Mouse (Mus musculus): ENCODE measurements around the gene Mff. TPM values are rescaled to one million over a fixed set of nuclear protein-coding genes. Genes with fewer than 3 reads are reported as not detected.

The Mff gene
- 100 to 1,000 TPM; 110 to 116 TPM for total RNA-seq (2021)
- long read RNA-seq, experiment 1, transcript Mff-208 (8 exons, 1,645 nt) = major isoform, 23 of 66 reads
- long read RNA-seq, experiment 1, transcript Mff-202 (9 exons, 1,894 nt) = minor isoform, 7 of 66 reads
- long read RNA-seq, experiment 1, transcript Mff-201 (8 exons, 1,706 nt) = minor isoform, 6 of 66 reads
- long read RNA-seq, experiment 1, partial matches to known transcripts = 1 of 66 reads
- long read RNA-seq, experiment 1, other reads (novel, unspliced or antisense) = 29 of 66 reads
- long read RNA-seq, experiment 2, transcript Mff-201 (8 exons, 1,706 nt) = minor isoform, 25 of 205 reads
- long read RNA-seq, experiment 2, transcript Mff-208 (8 exons, 1,645 nt) = major isoform, 48 of 205 reads
- long read RNA-seq, experiment 2, transcript Mff-202 (9 exons, 1,894 nt) = minor isoform, 29 of 205 reads
- long read RNA-seq, experiment 2, partial matches to known transcripts = 4 of 205 reads
- long read RNA-seq, experiment 2, other reads (novel, unspliced or antisense) = 97 of 205 reads

- peak; percentile 90 to 91 for DNase-seq (ENCODE audit: low spot score in 2 of 2)
Observed at GRCm38 (mm10) chr1:82724339-82725025, at the start of gene Mff. Gene Mff, plus strand, starts transcription at chr1:82724890.

DNA sequence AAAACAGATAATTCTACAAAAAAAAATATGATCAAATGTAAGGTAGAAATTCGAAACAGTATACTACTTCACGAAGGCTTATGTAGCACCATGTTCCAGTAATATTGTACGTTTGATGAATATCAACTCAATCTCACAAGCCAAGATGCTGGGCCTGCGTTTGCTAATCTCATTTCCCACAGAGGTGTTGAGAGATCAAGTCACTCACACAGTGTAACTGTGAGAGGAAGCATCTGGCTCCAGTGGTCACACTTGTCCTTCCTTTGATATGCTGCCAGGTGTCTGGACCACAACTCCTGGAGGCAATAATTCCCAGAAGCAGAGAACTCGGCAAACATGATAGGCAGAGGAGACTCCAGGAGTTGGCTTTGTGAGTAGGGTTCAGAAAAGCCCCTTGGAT is 38.4 kb upstream of the Mff start:
- no peak for DNase-seq (ENCODE audit: low spot score in 2 of 2)

DNA sequence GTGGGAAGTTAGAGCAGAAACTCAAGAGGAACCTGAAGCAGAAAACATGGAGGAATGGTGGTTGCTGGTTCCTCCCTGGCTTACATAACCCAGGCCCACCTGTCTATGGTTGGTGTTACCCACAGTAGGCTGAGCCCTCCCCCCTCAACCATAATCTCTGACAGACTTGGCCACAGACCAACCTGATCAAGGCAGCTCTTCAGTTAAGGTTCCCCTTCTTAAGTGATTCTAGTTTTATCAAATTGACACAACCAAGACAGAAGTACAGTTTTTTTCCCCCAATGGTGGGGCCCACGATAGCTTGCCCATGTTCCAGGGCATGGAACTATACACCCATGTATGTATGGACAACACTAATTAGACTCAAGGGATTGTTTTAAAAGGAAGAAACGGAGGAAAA is 37.8 kb upstream of the Mff start:
- DNase-seq (ENCODE audit: low spot score in 2 of 2) = no peak

- DNase-seq (ENCODE audit: low spot score in 2 of 2) = no peak
Observed at GRCm38 (mm10) chr1:82687931-82688330, 36.8 kb upstream of the Mff start.

GRCm38 (mm10) chr1:82695915-82696314 is 28.8 kb upstream of the Mff start:
- DNase-seq (ENCODE audit: low spot score in 2 of 2) = no peak

GRCm38 (mm10) chr1:82717816-82718512 is 6.7 kb upstream of the Mff start:
- DNase-seq (ENCODE audit: low spot score in 2 of 2) = no peak

DNA sequence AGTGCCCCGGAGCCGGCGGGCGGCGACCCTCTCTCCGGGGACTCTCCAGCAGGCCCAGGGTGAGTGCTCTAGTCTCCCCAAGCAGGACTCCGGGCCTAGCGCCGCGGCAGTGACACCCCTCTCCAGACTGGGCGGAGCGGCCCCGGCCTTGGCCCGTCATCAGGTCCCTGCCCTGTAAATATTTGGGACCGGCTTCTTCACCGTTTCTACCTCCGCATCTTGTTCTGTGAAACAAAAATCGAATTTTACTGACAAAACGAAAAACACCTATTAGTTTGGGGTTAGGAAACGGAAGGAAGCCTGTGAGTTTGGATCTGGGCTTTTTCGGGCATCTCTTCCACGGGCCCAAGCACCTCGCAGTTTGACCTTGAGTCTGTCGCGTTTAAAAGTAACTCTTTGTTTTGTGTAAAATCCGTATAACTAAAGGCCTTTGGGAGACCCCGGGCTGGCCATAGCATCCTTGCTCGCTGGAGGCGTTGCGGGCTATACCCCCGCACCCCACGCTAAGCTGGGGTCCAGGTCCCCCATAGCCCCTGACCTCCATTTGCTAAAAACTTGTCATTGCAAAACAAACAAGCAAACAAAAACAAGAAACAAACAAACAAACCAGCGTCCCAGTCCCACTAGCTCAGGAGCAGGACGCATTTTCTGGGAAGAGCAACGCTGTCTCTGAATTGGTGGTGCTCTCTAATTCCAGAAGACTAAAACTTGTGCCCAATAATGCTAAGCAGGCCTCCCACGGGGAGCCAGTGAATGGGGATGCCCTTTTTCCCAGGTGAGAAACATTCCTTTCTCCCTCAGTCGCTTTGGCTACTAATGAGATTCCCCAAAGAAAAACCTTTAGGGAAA is 560 bp downstream of the Mff start:
- DNase-seq (ENCODE audit: low spot score in 2 of 2) = peak; percentile 5 to 24

- no peak for DNase-seq (ENCODE audit: low spot score in 2 of 2)
Observed at GRCm38 (mm10) chr1:82725875-82726185, 1.1 kb downstream of the Mff start.

DNA sequence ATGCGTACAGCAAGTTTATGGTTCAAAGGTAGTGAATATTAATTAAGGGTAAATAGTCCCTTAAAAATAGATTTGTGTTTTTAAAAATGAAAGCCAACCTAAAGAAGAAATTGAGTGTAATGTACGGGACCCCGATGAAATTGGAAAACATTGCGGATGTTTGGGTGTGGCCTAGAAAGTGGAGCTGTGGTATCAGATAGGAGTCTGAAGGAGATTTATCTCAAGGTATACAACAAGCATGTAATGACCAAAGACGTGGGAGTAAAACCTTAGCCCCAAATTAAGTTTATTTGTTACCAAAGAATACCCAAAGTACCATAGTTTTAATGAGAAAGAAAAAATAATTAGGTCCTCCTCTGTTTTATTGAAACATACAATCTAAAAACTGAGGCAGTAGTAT is 1.8 kb downstream of the Mff start:
- no peak for DNase-seq (ENCODE audit: low spot score in 2 of 2)

GRCm38 (mm10) chr1:82733357-82733756 is 8.7 kb downstream of the Mff start:
- no peak for DNase-seq (ENCODE audit: low spot score in 2 of 2)

- DNase-seq (ENCODE audit: low spot score in 2 of 2) = no peak
Observed at GRCm38 (mm10) chr1:82738066-82738465, 13.4 kb downstream of the Mff start.

DNA sequence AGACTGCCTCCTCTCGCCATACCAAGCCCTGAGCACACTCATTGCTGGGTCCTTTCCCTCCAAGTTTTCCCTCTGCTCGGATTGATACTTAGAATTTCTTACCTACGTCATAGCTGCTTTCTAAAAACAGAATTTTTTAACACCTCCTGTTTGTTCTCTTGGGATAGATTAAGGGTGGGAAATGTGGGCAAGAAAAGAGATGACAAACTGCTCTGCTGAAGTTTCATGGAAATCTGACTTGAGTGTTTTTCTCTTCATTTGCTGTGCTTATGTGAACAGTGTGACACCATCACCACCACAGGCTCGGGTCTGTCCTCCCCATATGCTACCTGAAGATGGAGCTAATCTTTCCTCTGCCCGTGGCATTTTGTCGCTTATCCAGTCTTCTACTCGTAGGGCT is 16.8 kb downstream of the Mff start:
- no peak for DNase-seq (ENCODE audit: low spot score in 2 of 2)

GRCm38 (mm10) chr1:82743962-82744361 is 19.3 kb downstream of the Mff start:
- no peak for DNase-seq (ENCODE audit: low spot score in 2 of 2)

DNA sequence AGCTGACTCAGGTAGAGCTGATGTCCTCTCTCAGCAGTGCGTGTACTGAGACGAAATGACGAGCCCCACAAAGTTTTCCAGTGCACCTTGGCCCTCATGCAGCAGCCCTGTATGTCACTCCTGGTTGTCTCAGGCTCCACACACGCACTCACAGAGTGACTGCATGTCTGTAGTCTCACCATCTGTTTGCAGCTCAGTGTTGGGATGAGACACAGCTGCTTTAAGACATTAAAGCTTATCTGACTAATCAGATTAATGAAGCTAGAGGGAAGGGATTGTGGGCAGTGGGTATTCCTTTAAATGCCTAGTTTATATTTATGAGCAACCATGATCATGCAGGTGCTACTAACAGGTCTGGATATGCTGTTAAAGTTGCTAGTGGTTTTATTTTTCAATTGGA is 21.7 kb downstream of the Mff start:
- no peak for DNase-seq (ENCODE audit: low spot score in 2 of 2)

DNA sequence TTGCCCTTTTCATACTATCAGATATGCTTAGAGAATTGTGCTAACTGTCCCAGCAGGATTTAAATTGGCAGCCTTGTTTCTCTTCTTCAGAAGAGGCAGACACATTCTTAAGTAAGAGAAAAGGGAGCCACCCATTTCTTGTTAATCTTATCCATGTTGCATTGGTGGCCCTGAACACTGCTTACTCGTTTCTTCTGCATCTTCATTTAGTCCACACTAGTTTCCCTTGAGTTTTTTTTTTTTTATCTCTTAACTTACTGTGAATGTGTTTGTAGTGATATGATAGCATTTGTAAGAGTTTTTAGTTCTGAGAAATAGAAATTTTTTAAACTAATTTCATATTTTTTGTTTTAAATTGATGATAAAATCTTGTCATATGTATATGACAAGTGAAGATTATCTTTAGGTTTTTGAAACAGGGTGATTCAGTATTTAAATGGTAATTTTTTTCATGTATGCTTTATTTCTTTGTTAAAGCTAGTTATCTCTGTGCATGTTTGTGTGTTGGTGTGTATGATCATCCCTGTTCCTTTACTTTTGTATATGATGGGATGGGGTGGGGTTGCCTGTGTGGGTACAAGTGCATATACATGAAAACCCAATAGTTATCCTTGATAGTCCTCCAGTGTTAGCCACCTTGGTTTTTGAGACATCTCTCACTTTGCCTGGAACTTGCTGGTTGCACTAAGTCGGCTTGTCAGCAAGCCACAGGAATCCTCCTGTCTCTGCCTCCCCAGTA is 23.2 kb downstream of the Mff start:
- DNase-seq (ENCODE audit: low spot score in 2 of 2) = no peak

- DNase-seq (ENCODE audit: low spot score in 2 of 2) = no peak
Observed at GRCm38 (mm10) chr1:82759520-82759919, 34.8 kb downstream of the Mff start.

DNA sequence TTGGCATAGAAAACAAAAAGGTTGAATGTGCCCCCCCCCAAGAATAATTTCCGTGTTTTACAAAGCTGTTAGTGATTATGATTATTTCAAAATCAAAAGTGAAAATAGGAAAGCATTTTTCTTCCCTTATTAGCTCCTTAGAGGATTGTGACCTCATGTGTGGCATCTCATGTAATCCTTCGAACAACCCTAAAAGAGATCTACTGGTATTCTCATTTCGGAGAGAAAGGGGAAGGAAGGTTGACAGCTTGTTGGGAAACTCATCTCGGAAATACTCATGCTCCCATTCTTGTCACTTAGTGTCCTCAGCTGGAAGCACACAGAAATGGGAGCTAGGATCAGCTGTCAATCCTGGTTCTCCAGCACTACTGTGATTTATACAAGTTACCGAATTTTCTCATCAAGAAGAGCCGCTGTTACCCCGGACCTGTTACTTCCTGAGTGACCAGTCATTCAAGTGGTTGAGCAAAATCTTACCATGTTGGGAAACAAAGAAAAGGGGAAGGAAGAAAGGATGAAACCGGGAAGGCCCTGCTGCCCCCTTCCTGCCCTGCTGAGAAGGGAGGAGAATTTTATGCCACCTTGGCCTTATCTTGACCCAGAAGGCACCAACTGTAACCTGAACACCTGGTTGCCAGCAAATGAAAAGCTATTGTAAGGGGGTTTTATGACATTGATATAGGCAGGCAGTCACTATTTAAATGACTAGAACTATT is 36.9 kb downstream of the Mff start:
- DNase-seq (ENCODE audit: low spot score in 2 of 2) = no peak

DNA sequence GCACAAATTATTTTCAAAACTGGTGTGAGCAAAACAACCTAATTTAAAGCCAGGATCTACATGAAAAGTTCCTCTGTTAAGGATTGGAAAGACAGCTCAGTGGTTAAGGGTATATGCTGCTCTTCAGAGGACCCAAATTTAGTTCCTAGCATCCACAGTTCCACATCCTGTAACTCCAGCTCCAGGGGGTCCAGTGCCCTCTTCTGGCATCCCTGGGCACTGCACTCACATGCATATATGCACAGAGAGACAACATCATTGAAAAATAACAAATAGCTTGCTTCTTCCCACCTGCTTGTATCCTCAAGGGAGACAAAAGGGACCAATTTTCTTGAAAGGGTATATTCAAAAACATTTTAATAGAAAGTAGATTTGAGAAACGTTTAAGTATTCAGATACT is 37.6 kb downstream of the Mff start:
- DNase-seq (ENCODE audit: low spot score in 2 of 2) = no peak

DNA sequence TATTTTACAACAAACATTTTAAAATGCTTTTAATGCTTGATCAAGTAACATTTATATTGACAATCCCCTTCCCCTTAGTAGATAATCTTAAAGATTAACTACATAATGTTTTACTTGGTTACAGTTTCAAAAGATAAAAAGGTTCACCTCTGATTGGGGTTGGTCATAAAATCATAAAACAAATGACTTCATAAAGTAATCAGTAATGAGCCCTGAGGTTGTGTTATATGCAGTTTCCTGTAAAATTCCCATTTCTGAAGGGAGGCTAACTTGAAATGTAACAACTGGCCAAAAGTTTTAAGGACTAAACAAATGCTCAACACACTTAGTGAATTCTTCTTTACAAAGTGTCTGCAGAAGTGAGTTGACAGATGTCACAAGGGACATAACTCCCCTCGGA is 41.5 kb downstream of the Mff start:
- DNase-seq (ENCODE audit: low spot score in 2 of 2) = no peak

- DNase-seq (ENCODE audit: low spot score in 2 of 2) = no peak
Observed at GRCm38 (mm10) chr1:82766641-82767040, 42.0 kb downstream of the Mff start.

Data from adrenal gland, adult 18-20 months (tissue).